ENCODE assay signal across 24 mouse cellular contexts in genomic region chr13:30224659-30225058, GRCm38 (mm10).
DNase-seq lines count a peak whose midpoint lies in the region; ATAC-seq and TF ChIP-seq lines count a peak whose summit lies in the region.
"Had no signal": no experiment of that assay in that cellular context is flagged by ENCODE, and none has a peak within 500 bp of the region (broad histone marks: within the 10 kb centered on the region; RNA-seq: fewer than 3 reads in every experiment).

No protein-coding gene starts in this region.

- no peaks in the 10 kb centered on the region for H3K4me1 ChIP-seq in intestine, postnatal 0 days (replicated peaks; ENCODE audit: control insufficient read depth, insufficient read depth, low read length)
- H3K4me1 ChIP-seq in intestine, embryonic 16.5 days (ENCODE audit: control insufficient read depth, insufficient read depth, low read length) = peaks cover 3% of the 10 kb centered on the region; the same call in 1 of the 2 replicates
- H3K4me1 ChIP-seq in midbrain, postnatal 0 days (ENCODE audit: insufficient read depth, low read length) = no peaks in the 10 kb centered on the region
- no peaks in the 10 kb centered on the region for H3K4me1 ChIP-seq in midbrain, embryonic 13.5 days (replicated peaks)
- H3K4me1 ChIP-seq: forebrain, embryonic 15.5 days; hindbrain, embryonic 15.5 days had no signal

- no peak for ATAC-seq in intestine, postnatal 0 days
- ATAC-seq in intestine, embryonic 16.5 days = no peak
- ATAC-seq in midbrain, postnatal 0 days (ENCODE audit: low FRiP score) = no peak
- ATAC-seq in midbrain, embryonic 13.5 days = no peak
- ATAC-seq: activated CD4-positive, CD25-positive, alpha-beta regulatory T cell, adult 4 months; forebrain, embryonic 15.5 days had no signal

- no peaks in the 10 kb centered on the region for H3K27me3 ChIP-seq in intestine, postnatal 0 days (replicated peaks; ENCODE audit: control insufficient read depth, insufficient read depth, low read length)
- no peaks in the 10 kb centered on the region for H3K27me3 ChIP-seq in intestine, embryonic 16.5 days (replicated peaks; ENCODE audit: control insufficient read depth, insufficient read depth, low read length)
- no peaks in the 10 kb centered on the region for H3K27me3 ChIP-seq in midbrain, postnatal 0 days (ENCODE audit: insufficient read depth, low read length)
- H3K27me3 ChIP-seq in midbrain, embryonic 13.5 days = no peaks in the 10 kb centered on the region
- H3K27me3 ChIP-seq: embryonic facial prominence, embryonic 12.5 days; embryonic facial prominence, embryonic 15.5 days; forebrain, embryonic 12.5 days; forebrain, embryonic 15.5 days; hindbrain, embryonic 12.5 days; hindbrain, embryonic 15.5 days had no signal

- no peak overlapping the region for H3K4me3 ChIP-seq in intestine, postnatal 0 days (ENCODE audit: low read depth, low read length)
- no peak overlapping the region for H3K4me3 ChIP-seq in intestine, embryonic 16.5 days (ENCODE audit: low read length)
- H3K4me3 ChIP-seq in midbrain, postnatal 0 days (ENCODE audit: low read depth, low read length) = no peak overlapping the region
- no peak overlapping the region for H3K4me3 ChIP-seq in midbrain, embryonic 13.5 days (replicated peaks)
- H3K4me3 ChIP-seq: embryonic facial prominence, embryonic 12.5 days; embryonic facial prominence, embryonic 15.5 days; erythroblast, embryonic 14.5 days; forebrain, embryonic 12.5 days; forebrain, embryonic 15.5 days; hindbrain, embryonic 12.5 days; hindbrain, embryonic 15.5 days had no signal

- no peak overlapping the region for H3K4me2 ChIP-seq in intestine, postnatal 0 days (replicated peaks; ENCODE audit: low read depth)
- H3K4me2 ChIP-seq in intestine, embryonic 16.5 days (ENCODE audit: low read depth, low read length) = no peak overlapping the region
- H3K4me2 ChIP-seq in midbrain, postnatal 0 days (ENCODE audit: low read depth, low read length, poor library complexity, severe bottlenecking) = no peak overlapping the region
- no peak overlapping the region for H3K4me2 ChIP-seq in midbrain, embryonic 13.5 days (replicated peaks)
- H3K4me2 ChIP-seq: embryonic facial prominence, embryonic 12.5 days; embryonic facial prominence, embryonic 15.5 days; forebrain, embryonic 12.5 days; forebrain, embryonic 15.5 days; heart, embryonic 11.5 days; hindbrain, embryonic 12.5 days; hindbrain, embryonic 15.5 days had no signal

- no peak overlapping the region for H3K27ac ChIP-seq in intestine, postnatal 0 days (ENCODE audit: low read depth, low read length)
- H3K27ac ChIP-seq in intestine, embryonic 16.5 days (ENCODE audit: low read length) = no peak overlapping the region
- no peak overlapping the region for H3K27ac ChIP-seq in midbrain, postnatal 0 days (ENCODE audit: low read depth, low read length)
- H3K27ac ChIP-seq in midbrain, embryonic 13.5 days = no peak overlapping the region
- H3K27ac ChIP-seq: embryonic facial prominence, embryonic 12.5 days; embryonic facial prominence, embryonic 15.5 days; forebrain, embryonic 12.5 days; forebrain, embryonic 15.5 days; hindbrain, embryonic 12.5 days; hindbrain, embryonic 15.5 days had no signal

- no peak for DNase-seq in midbrain, postnatal 0 days (ENCODE audit: low spot score)
- DNase-seq in R1 (ENCODE audit: low read depth, low spot score) = peak; percentile 23
- no peak for DNase-seq in frontal cortex, postnatal 25 days (ENCODE audit: low spot score in 2 of 2)
- DNase-seq in left cerebral cortex, postnatal 4 days = no peak
- no peak for DNase-seq in adrenal gland, postnatal 10 days
- DNase-seq: adrenal gland, adult 8-10 months; cerebellum, adult 11 months; cerebellum, adult 2 months; cerebellum, adult 9-11 months; cerebellum, postnatal 25 days; gastrocnemius, postnatal 14 days; heart, adult 11 months had no signal

- TF ChIP-seq CTCF in intestine, postnatal 0 days (IDR thresholded peaks at IDR 0.05; ENCODE audit: low read depth) = peak; percentile 19
- peak; percentile 25; the same call in 1 of the 2 replicates for TF ChIP-seq CTCF in midbrain, postnatal 0 days (IDR thresholded peaks at IDR 0.05)

- WGBS in intestine, postnatal 0 days = 96% methylated on average over 6 of the region's 6 CpGs
- 92% methylated on average over 6 of the region's 6 CpGs for WGBS in intestine, embryonic 16.5 days
- WGBS in midbrain, postnatal 0 days = 92% methylated on average over 6 of the region's 6 CpGs
- WGBS in midbrain, embryonic 13.5 days = 91% methylated on average over 6 of the region's 6 CpGs

- intact Hi-C loops in left cerebral cortex, postnatal 4 days (cut with DNase I) = no loop called here

- H3K9ac ChIP-seq in intestine, postnatal 0 days (ENCODE audit: low read depth, low read length) = no peak overlapping the region
- no peak overlapping the region for H3K9ac ChIP-seq in intestine, embryonic 16.5 days (ENCODE audit: low read depth, low read length)
- no peak overlapping the region for H3K9ac ChIP-seq in midbrain, postnatal 0 days (replicated peaks; ENCODE audit: low read length, poor library complexity, severe bottlenecking)
- no peak overlapping the region for H3K9ac ChIP-seq in midbrain, embryonic 13.5 days (replicated peaks)
- H3K9ac ChIP-seq: embryonic facial prominence, embryonic 12.5 days; embryonic facial prominence, embryonic 15.5 days; forebrain, embryonic 12.5 days; forebrain, embryonic 15.5 days; hindbrain, embryonic 12.5 days; hindbrain, embryonic 15.5 days had no signal

- no peaks in the 10 kb centered on the region for H3K9me3 ChIP-seq in intestine, postnatal 0 days (ENCODE audit: control insufficient read depth)
- no peaks in the 10 kb centered on the region for H3K9me3 ChIP-seq in intestine, embryonic 16.5 days (ENCODE audit: control insufficient read depth, low read length)
- H3K9me3 ChIP-seq in midbrain, postnatal 0 days (ENCODE audit: low read length) = no peaks in the 10 kb centered on the region
- no peaks in the 10 kb centered on the region for H3K9me3 ChIP-seq in midbrain, embryonic 13.5 days
- H3K9me3 ChIP-seq: embryonic facial prominence, embryonic 12.5 days; embryonic facial prominence, embryonic 15.5 days; forebrain, embryonic 12.5 days; forebrain, embryonic 15.5 days; hindbrain, embryonic 12.5 days; hindbrain, embryonic 15.5 days had no signal

- H3K36me3 ChIP-seq in intestine, postnatal 0 days (ENCODE audit: control insufficient read depth, insufficient read depth) = 0 out of 2 replicates have a peak, but pooled peaks cover 6% of the 10 kb centered on the region
- H3K36me3 ChIP-seq in intestine, embryonic 16.5 days (ENCODE audit: control insufficient read depth, insufficient read depth, low read length) = peaks cover 5% of the 10 kb centered on the region; the same call in 1 of the 2 replicates
- H3K36me3 ChIP-seq in midbrain, postnatal 0 days (ENCODE audit: insufficient read depth, low read length) = no peaks in the 10 kb centered on the region
- H3K36me3 ChIP-seq in midbrain, embryonic 13.5 days = no peaks in the 10 kb centered on the region
- H3K36me3 ChIP-seq: embryonic facial prominence, embryonic 12.5 days; forebrain, embryonic 12.5 days; forebrain, embryonic 15.5 days; hindbrain, embryonic 12.5 days; hindbrain, embryonic 15.5 days had no signal
